Mouse (Mus musculus): ENCODE measurements around the gene Arrdc5. TPM values are rescaled to one million over a fixed set of nuclear protein-coding genes. Genes with fewer than 3 reads are reported as not detected.

Arrdc5 gene
- polyA plus RNA-seq, 2 experiments, result not detected

DNA sequence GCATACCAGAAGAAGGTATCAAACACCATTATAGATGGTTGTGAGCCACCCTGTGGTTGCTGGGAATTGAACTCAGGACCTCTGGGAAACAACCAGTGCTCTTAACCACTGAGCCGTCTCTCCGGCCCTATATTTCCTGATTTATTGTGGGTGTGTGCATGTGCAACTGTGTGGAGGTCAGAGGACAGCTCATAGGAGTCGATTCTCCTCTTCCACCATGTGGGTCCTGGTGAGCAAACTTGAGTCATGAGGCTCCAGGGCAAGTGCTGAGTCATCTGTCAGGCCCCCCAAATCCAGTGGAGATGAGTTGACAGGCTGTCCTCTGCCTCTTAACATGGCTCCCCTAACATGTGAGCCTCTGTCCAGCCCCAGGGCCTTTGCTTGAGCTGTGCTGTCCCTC is 34.2 kb downstream of the Arrdc5 start:
- H3K36me3 ChIP-seq (ENCODE audit: control insufficient read depth, insufficient read depth, low read length), result peaks cover 20% of the 10 kb centered on the region
- 80% methylated on average over 3 of the region's 3 CpGs for WGBS
- ATAC-seq (ENCODE audit: low FRiP score, low read depth), result no peak
- H3K27me3 ChIP-seq (ENCODE audit: control insufficient read depth, insufficient read depth, low read length), result no peaks in the 10 kb centered on the region
- H3K4me3 ChIP-seq (replicated peaks; ENCODE audit: low read length), result no peak overlapping the region
- no peak overlapping the region for H3K27ac ChIP-seq (replicated peaks; ENCODE audit: low read depth, low read length)
- no peaks in the 10 kb centered on the region; the same call in none of the 2 replicates for H3K4me1 ChIP-seq (ENCODE audit: control insufficient read depth, insufficient read depth, low read length)
- TF ChIP-seq POLR2A (IDR thresholded peaks at IDR 0.05; ENCODE audit: borderline replicate concordance, extremely low read depth, insufficient read depth, insufficient read length), result no peak
- H3K9me3 ChIP-seq (ENCODE audit: control insufficient read depth, low read length), result no peaks in the 10 kb centered on the region
- H3K9ac ChIP-seq (ENCODE audit: low read depth, low read length, severe bottlenecking), result no peak overlapping the region
- H3K4me2 ChIP-seq (replicated peaks; ENCODE audit: low read depth, low read length, severe bottlenecking), result no peak overlapping the region
- DNase-seq (ENCODE audit: low spot score), result no peak

DNA sequence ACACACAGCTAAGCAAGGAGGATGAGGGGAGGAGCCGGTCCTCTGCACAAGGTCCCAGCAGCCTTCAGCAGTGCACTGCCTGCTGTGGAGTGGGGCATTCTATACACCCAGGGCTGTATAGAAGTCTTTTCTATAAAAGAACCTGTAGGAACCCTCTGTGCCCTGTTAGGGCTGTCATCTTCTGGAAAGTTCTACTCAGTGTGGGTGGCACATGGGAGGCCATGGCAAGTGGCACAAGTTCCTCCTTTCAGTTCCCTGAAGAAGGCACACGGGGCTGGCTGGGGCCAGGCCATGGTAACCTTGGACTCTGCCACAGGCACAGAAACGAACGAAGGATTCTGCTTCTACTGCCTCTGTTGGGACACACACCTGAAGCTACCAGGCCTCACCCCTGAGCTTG is 35.1 kb downstream of the Arrdc5 start:
- no peaks in the 10 kb centered on the region for H3K27me3 ChIP-seq (ENCODE audit: control insufficient read depth, insufficient read depth, low read length)
- ATAC-seq (ENCODE audit: low FRiP score, low read depth), result no peak
- H3K36me3 ChIP-seq (ENCODE audit: control insufficient read depth, insufficient read depth, low read length), result peaks cover 29% of the 10 kb centered on the region
- H3K4me3 ChIP-seq (replicated peaks; ENCODE audit: low read length), result no peak overlapping the region
- WGBS, result 87% methylated on average over 4 of the region's 4 CpGs
- H3K27ac ChIP-seq (replicated peaks; ENCODE audit: low read depth, low read length), result no peak overlapping the region
- TF ChIP-seq POLR2A (IDR thresholded peaks at IDR 0.05; ENCODE audit: borderline replicate concordance, extremely low read depth, insufficient read depth, insufficient read length), result no peak
- no peaks in the 10 kb centered on the region; the same call in none of the 2 replicates for H3K4me1 ChIP-seq (ENCODE audit: control insufficient read depth, insufficient read depth, low read length)
- no peak for DNase-seq (ENCODE audit: low spot score)
- H3K9ac ChIP-seq (ENCODE audit: low read depth, low read length, severe bottlenecking), result no peak overlapping the region
- H3K9me3 ChIP-seq (ENCODE audit: control insufficient read depth, low read length), result no peaks in the 10 kb centered on the region
- H3K4me2 ChIP-seq (replicated peaks; ENCODE audit: low read depth, low read length, severe bottlenecking), result no peak overlapping the region

DNA sequence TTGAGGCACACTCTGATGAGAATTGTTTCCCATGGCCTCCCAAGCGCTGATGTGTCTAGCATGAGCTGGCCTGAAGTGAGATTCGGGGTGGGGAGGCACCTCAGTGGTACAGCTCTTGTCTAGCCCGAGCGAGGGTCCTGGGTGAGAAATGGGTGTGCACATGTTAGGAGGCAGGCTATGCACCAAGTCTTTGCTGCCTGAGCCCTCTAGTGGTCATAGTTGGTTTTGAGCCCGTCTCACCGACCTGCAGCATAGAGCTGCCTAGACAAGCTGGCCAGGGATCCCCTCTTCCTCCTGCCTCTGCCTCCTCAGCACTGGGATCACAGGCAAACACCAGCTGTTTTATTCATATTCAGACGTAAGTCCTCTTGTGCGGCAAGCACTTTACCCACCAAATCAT is 36.1 kb downstream of the Arrdc5 start:
- H3K27ac ChIP-seq (replicated peaks; ENCODE audit: low read depth, low read length), result no peak overlapping the region
- no peaks in the 10 kb centered on the region for H3K9me3 ChIP-seq (ENCODE audit: control insufficient read depth, low read length)
- no peaks in the 10 kb centered on the region; the same call in 1 of the 2 replicates for H3K4me1 ChIP-seq (ENCODE audit: control insufficient read depth, insufficient read depth, low read length)
- peak; percentile 44; the same call in 1 of the 2 replicates for ATAC-seq (ENCODE audit: low FRiP score, low read depth)
- H3K27me3 ChIP-seq (ENCODE audit: control insufficient read depth, insufficient read depth, low read length), result no peaks in the 10 kb centered on the region
- no peak overlapping the region for H3K4me3 ChIP-seq (replicated peaks; ENCODE audit: low read length)
- no peak overlapping the region for H3K9ac ChIP-seq (ENCODE audit: low read depth, low read length, severe bottlenecking)
- peaks cover 39% of the 10 kb centered on the region for H3K36me3 ChIP-seq (ENCODE audit: control insufficient read depth, insufficient read depth, low read length)
- TF ChIP-seq POLR2A (IDR thresholded peaks at IDR 0.05; ENCODE audit: borderline replicate concordance, extremely low read depth, insufficient read depth, insufficient read length), result no peak
- 23% methylated on average over 8 of the region's 8 CpGs for WGBS
- peak; percentile 83 for DNase-seq (ENCODE audit: low spot score)
- no peak overlapping the region for H3K4me2 ChIP-seq (replicated peaks; ENCODE audit: low read depth, low read length, severe bottlenecking)

DNA sequence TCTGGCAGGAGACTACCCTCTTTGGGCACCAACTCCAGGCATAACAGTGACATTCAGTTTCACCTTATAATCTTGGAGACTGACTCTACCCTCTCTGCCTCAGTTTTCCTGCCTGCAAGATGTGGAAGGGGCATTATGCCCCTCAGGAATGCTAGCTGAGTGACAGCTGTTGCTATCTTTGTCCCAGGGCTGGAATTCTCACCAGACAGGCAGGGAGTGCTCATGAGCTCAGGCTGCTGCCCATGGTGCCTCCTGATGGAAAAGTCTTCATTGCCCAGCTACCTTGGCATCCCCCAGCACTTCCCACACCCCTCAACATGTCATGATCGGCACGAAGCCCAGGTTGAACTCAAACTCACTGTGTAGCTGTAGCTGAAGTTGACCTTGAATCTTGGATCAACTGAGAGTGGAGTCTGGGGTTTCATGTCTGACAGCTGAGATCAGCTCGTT is 37.4 kb downstream of the Arrdc5 start:
- H3K4me3 ChIP-seq (replicated peaks; ENCODE audit: low read length), result no peak overlapping the region
- DNase-seq (ENCODE audit: low spot score) (no peak), ATAC-seq (ENCODE audit: low FRiP score, low read depth) (no peak)
- H3K4me2 ChIP-seq (replicated peaks; ENCODE audit: low read depth, low read length, severe bottlenecking), result no peak overlapping the region
- H3K4me1 ChIP-seq (ENCODE audit: control insufficient read depth, insufficient read depth, low read length), result peaks cover 8% of the 10 kb centered on the region; the same call in 1 of the 2 replicates
- 87% methylated on average over 3 of the region's 3 CpGs for WGBS
- peaks cover 47% of the 10 kb centered on the region for H3K36me3 ChIP-seq (ENCODE audit: control insufficient read depth, insufficient read depth, low read length)
- H3K9me3 ChIP-seq (ENCODE audit: control insufficient read depth, low read length), result no peaks in the 10 kb centered on the region
- no peaks in the 10 kb centered on the region for H3K27me3 ChIP-seq (ENCODE audit: control insufficient read depth, insufficient read depth, low read length)
- H3K27ac ChIP-seq (replicated peaks; ENCODE audit: low read depth, low read length), result no peak overlapping the region
- no peak for TF ChIP-seq POLR2A (IDR thresholded peaks at IDR 0.05; ENCODE audit: borderline replicate concordance, extremely low read depth, insufficient read depth, insufficient read length)
- H3K9ac ChIP-seq (ENCODE audit: low read depth, low read length, severe bottlenecking), result 0 out of 2 replicates have a peak overlapping the region, but pooled peaks have one; percentile 12

DNA sequence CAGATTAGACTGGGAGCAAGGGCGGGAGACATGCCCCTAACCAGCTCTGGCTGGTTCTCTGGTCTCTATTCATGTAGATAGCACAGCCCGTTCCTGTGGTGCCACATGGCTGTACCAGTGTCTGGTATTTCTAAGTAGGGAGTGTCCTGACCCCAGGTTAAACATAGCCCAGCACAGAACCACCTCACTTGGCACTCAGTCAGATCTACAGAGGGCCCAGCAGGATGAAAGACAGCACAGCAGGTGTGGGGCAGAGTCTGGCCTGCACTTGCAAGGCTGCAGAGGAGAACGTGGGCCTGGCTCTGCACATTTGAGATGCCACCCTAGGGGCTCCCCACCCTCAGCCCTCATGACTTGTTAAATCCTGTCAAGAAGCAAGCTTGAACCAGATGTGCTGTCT is 38.9 kb downstream of the Arrdc5 start:
- DNase-seq (ENCODE audit: low spot score) (no peak), ATAC-seq (ENCODE audit: low FRiP score, low read depth) (no peak)
- Histone ChIP-seq H3K4me3 (replicated peaks; ENCODE audit: low read length) (no peak overlapping the region), H3K9ac (ENCODE audit: low read depth, low read length, severe bottlenecking) (no peak overlapping the region), H3K27me3 (ENCODE audit: control insufficient read depth, insufficient read depth, low read length) (no peaks in the 10 kb centered on the region), H3K9me3 (ENCODE audit: control insufficient read depth, low read length) (no peaks in the 10 kb centered on the region), H3K36me3 (ENCODE audit: control insufficient read depth, insufficient read depth, low read length) (peaks cover 47% of the 10 kb centered on the region), H3K27ac (replicated peaks; ENCODE audit: low read depth, low read length) (no peak overlapping the region), H3K4me1 (ENCODE audit: control insufficient read depth, insufficient read depth, low read length) (peaks cover 11% of the 10 kb centered on the region; the same call in 1 of the 2 replicates), H3K4me2 (replicated peaks; ENCODE audit: low read depth, low read length, severe bottlenecking) (no peak overlapping the region)
- no peak for TF ChIP-seq POLR2A (IDR thresholded peaks at IDR 0.05; ENCODE audit: borderline replicate concordance, extremely low read depth, insufficient read depth, insufficient read length)
- WGBS, result 68% methylated on average over 3 of the region's 3 CpGs

Measured in limb, embryonic 14.5 days (tissue).